Mouse (Mus musculus) liver, adult (tissue): ENCODE results near the gene Cbarp.

Experiments
- GATA4 ChIP-seq: IDR thresholded peaks from 2 replicates; pipeline ENCODE4 v1.6.1; 2014; ENCODE audit warnings: mild to moderate bottlenecking, low read length; ENCODE audit not compliant: insufficient replicate concordance

Gene Cbarp

GRCm38 (mm10) chr10:80091527-80091926, 49.1 kb downstream of the Cbarp start:
- TF ChIP-seq GATA4 = no peak

DNA sequence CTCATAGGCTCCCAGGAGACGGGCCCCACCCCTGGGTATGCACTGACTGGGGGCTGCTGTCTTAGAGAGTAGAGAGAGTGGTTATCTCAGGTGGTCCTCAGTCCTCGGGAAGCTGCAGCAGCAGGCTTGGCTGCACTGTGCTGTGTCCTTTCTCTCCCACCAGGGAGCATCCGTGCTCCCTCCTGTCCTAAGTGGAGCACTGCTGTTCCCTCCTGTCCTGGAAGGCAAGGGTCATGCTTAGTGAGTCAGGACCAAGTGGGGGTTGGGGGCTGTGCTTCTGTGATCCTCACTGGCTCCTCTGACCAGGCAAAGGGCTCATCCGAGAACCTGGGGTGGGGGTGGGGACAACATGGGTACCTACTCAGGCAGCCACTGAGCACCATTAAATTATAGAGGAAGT, 51.5 kb downstream of the Cbarp start:
- no peak for TF ChIP-seq GATA4

DNA sequence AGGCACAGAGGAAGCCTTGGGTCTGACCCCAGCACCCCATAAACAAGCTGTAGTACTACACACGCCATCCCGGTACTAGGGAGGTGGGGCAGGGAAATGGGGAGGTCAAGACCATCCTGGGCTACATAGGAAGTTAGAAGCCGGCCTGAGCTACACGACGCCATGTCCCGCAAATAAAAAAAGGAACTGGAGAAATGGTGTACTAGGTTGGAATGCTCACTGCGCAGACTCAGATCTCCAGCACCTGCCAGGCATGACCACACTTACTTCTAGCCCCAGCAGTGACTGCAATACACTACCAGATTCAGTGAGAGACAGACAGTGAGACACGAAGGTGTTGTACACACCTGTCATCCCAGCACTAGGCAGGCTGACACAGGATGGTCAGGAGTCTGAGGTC, 53.2 kb downstream of the Cbarp start:
- TF ChIP-seq GATA4 = no peak

DNA sequence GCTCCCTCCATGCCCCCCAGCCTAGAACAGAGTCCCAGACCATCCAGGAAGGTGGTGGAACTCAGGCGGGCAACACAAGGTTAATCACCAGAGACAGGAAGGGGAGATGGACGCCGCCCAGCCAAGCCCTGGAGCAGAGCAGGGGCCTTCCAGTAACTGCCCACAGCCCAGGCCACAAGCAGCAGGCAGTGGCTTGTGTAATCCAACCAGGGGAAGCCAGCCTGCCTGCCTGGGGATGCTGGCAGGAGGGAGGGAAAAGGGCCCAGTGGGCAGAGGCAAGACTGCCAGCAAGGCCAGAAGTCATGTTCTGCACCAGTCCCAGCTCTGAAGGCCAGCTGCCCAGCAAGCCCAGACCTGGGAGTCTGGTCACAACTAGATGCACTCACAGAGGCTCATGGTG, 53.8 kb downstream of the Cbarp start:
- TF ChIP-seq GATA4 = no peak

- no peak for TF ChIP-seq GATA4
Measured at GRCm38 (mm10) chr10:80084817-80085487, 55.7 kb downstream of the Cbarp start.

DNA sequence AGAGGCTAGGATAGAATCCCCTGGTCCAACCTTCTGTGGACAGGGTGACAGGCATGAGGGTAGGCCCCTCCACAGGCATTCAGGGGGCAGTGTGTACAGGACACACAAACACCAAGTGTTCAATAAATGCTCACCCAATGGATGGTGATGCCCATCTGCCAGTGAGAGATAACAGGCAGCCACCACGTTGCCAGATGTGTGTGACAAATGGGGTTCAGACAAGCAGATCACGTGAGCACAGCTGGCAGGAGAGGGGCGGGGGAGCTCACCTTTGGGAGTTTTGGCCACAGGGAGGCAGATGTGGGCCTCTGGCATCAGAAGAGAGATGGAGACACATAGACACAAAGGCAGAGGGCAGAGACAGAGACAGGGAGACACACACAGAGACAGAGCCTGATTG, 59.6 kb downstream of the Cbarp start:
- no peak for TF ChIP-seq GATA4
